Mouse (Mus musculus) right cerebral cortex, adult 18-20 months (tissue): ENCODE measurements at regions not wholly inside any gene's neighbourhood (a gene's known extent, or its start where the extent isn't known, plus 50 kb on each side); places are given as distances from the start of the nearest gene placed in this dataset.
A peak's percentile ranks its signal among the peaks of the same experiment; 100 is the strongest.

Experiments
- DNase-seq: peaks from one replicate; pipeline ENCODE4 v3.0.0; 2022; ENCODE audit warnings: mixed read lengths

GRCm38 (mm10) chr1:42755958-42756357 lies 60.4 kb downstream of the Pou3f3 start:
- DNase-seq = no peak

- DNase-seq = no peak
Measured at GRCm38 (mm10) chr1:42756497-42756896, 60.9 kb downstream of the Pou3f3 start.

- no peak for DNase-seq
Measured at GRCm38 (mm10) chr1:42763447-42763846, 67.9 kb downstream of the Pou3f3 start.

- no peak for DNase-seq
Measured at GRCm38 (mm10) chr1:42764048-42764447, 68.5 kb downstream of the Pou3f3 start.

- DNase-seq = no peak
Measured at GRCm38 (mm10) chr1:42770085-42770484, 74.5 kb downstream of the Pou3f3 start.

GRCm38 (mm10) chr1:42772000-42772399 lies 76.4 kb downstream of the Pou3f3 start:
- DNase-seq = no peak

- peak; percentile 63 for DNase-seq
Measured at GRCm38 (mm10) chr1:42773851-42774464, 77.1 kb upstream of the Mrps9 start.

- no peak for DNase-seq
Measured at GRCm38 (mm10) chr1:42774971-42775892, 75.8 kb upstream of the Mrps9 start.

- DNase-seq = no peak
Measured at GRCm38 (mm10) chr1:42775893-42776287, 75.1 kb upstream of the Mrps9 start.

GRCm38 (mm10) chr1:42777416-42777815 lies 73.6 kb upstream of the Mrps9 start:
- no peak for DNase-seq

- DNase-seq = peak; percentile 31
Measured at GRCm38 (mm10) chr1:42779761-42780160, 71.3 kb upstream of the Mrps9 start.

GRCm38 (mm10) chr1:42780266-42780665 lies 70.8 kb upstream of the Mrps9 start:
- no peak for DNase-seq

GRCm38 (mm10) chr1:42781533-42781932 lies 69.5 kb upstream of the Mrps9 start:
- DNase-seq = no peak

GRCm38 (mm10) chr1:42783072-42783672 lies 67.9 kb upstream of the Mrps9 start:
- no peak for DNase-seq

GRCm38 (mm10) chr1:42787240-42787639 lies 63.8 kb upstream of the Mrps9 start:
- DNase-seq = no peak

- DNase-seq = no peak
Measured at GRCm38 (mm10) chr1:42788413-42788812, 62.6 kb upstream of the Mrps9 start.
